Mouse (Mus musculus): ENCODE data around the gene Qrich1. TPM values are rescaled to one million over a fixed set of nuclear protein-coding genes. Genes with fewer than 3 reads are reported as not detected.

Gene Qrich1
- polyA plus RNA-seq (2015; fragmentation: Nextera tagmentation; extraction: Ambion mirVana) = 118 and 127 TPM in 2 replicates

DNA sequence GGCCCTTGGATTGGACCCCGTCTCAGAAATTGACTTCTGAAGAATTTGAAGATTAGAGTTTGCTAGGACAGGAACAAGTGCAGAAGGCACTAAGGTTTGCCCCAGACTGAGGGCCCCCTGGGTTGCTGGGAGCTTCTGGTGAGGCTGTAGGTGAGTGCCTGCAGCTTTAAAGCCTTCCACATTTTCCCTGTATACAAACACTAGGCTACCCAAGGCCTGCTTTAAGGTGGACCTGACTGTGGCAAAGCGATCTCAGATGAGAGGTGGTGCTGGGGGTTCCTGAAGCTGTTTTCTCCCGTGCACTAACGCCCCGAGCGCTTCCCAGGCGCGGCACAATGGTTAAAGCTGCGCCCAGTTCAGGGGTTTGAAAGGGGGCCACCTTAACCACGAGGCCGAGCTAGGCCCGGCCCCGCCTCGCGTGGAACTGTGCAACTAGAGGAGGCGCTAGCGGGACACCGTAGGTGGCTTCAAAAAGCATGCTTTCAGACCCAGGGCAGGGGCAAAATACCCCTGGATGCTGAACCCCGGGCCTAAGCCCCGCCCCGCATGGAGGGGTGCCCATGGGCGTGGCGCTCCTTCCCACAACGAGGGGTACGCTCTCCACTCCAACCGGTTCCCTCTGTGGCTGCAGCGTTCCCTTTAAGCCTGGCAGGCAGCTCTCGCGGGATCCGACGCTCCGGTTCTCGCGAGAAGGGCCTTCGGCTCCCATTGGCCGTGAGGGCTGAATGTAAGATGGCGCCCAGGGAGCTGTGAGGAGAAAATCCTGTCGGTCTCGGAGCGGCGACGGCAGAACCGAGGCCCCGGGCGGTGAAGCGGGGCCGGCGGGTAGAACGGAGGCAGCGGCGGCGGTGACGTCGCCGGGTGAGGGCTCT lies at the start of gene Qrich1:
TSS of gene Qrich1 (plus strand) at position 427 of the 872 bp plus-strand sequence.
- peak within 1 kb of the TSS; percentile 94 for H3K4me3 ChIP-seq
- no peaks in the 10 kb centered on the region for H3K9me3 ChIP-seq
- peak; percentile 96 for ATAC-seq (ENCODE audit: low FRiP score, low read depth)
- H3K4me1 ChIP-seq (replicated peaks) = peaks cover 27% of the 10 kb centered on the region
- WGBS = 1% methylated on average over 49 of the region's 55 CpGs
- H3K9ac ChIP-seq = peak within 1 kb of the TSS; percentile 94
- H3K36me3 ChIP-seq = peaks cover 39% of the 10 kb centered on the region
- peak within 1 kb of the TSS; percentile 99 for H3K27ac ChIP-seq (replicated peaks)
- H3K4me2 ChIP-seq = peak within 1 kb of the TSS; percentile 77
- H3K27me3 ChIP-seq = no peaks in the 10 kb centered on the region

DNA sequence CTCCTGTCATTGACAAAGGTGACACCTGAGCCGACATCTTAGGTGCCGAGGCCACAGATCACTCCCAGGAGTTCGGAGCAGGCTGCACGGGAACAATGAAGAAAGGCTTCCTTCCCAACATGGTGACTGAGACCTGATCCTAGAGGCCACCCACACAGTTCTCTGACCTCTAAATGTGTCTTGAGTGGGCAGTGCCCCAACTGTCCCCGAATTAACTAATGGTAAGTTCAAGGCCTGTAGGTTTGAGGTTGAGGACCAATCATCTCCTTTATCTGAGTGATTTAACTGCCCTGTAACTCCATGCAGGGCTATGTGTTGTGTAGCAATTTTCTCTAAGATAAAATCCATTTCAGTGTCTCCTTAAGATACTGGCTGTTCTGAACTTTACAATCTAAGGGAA lies 47.2 kb upstream of the Qrich1 start:
- no peak for ATAC-seq (ENCODE audit: low FRiP score, low read depth)
- Histone ChIP-seq H3K4me3 (no peak overlapping the region), H3K9me3 (no peaks in the 10 kb centered on the region), H3K4me2 (no peak overlapping the region), H3K27me3 (no peaks in the 10 kb centered on the region), H3K9ac (no peak overlapping the region), H3K27ac (replicated peaks) (no peak overlapping the region), H3K36me3 (peaks cover 23% of the 10 kb centered on the region), H3K4me1 (replicated peaks) (no peaks in the 10 kb centered on the region)
- WGBS = 84% methylated on average over 5 of the region's 5 CpGs

DNA sequence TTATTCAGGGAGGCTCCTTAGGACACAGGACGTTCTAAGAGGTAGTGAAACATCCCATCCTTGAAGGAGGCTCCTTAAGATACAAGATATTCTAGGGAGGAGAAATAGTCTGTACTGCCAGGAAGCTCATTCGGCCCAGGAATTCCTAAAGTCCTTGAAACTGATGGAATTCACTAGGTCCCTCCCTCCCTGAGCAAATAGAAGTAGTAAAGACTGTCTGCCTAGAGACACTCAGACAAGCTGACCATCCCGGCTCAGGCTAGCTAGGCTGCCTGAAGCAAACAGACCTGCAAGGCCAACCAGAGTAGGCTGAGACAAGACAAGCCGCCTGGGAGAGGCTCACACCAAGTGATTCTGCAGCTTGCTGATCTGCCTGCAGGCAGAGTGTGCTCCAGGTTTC lies 46.8 kb upstream of the Qrich1 start:
- ATAC-seq (ENCODE audit: low FRiP score, low read depth) = no peak
- H3K4me2 ChIP-seq = no peak overlapping the region
- peaks cover 23% of the 10 kb centered on the region for H3K36me3 ChIP-seq
- H3K9ac ChIP-seq = no peak overlapping the region
- no peak overlapping the region for H3K4me3 ChIP-seq
- H3K9me3 ChIP-seq = no peaks in the 10 kb centered on the region
- no peaks in the 10 kb centered on the region for H3K4me1 ChIP-seq (replicated peaks)
- H3K27ac ChIP-seq (replicated peaks) = no peak overlapping the region
- 83% methylated on average over 4 of the region's 4 CpGs for WGBS
- H3K27me3 ChIP-seq = no peaks in the 10 kb centered on the region

DNA sequence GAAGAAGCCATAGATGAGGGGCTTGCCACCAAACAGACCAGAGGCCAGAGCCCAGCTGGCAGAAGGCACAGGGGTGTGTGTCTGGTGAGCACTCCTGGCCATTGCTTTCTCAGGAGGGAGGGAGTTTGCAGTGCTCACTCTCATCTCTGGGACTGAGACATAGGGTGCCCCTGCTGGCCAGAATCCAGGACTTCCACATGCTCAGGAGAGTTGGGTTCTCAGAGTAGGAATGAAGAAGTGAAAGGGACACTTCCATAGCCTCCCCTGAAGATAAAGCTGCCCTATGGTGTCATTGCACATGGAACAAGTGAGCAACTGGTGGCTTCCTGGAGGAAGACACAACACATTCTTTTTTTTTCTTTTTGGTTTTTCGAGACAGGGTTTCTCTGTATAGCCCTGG lies 42.1 kb upstream of the Qrich1 start:
- H3K9me3 ChIP-seq = no peaks in the 10 kb centered on the region
- no peak overlapping the region for H3K4me3 ChIP-seq
- no peaks in the 10 kb centered on the region for H3K36me3 ChIP-seq
- no peak overlapping the region for H3K4me2 ChIP-seq
- no peak for ATAC-seq (ENCODE audit: low FRiP score, low read depth)
- H3K27me3 ChIP-seq = no peaks in the 10 kb centered on the region
- peaks cover 11% of the 10 kb centered on the region for H3K4me1 ChIP-seq (replicated peaks)
- 73% methylated on average over 1 of the region's 1 CpGs for WGBS
- H3K9ac ChIP-seq = no peak overlapping the region
- H3K27ac ChIP-seq (replicated peaks) = no peak overlapping the region

DNA sequence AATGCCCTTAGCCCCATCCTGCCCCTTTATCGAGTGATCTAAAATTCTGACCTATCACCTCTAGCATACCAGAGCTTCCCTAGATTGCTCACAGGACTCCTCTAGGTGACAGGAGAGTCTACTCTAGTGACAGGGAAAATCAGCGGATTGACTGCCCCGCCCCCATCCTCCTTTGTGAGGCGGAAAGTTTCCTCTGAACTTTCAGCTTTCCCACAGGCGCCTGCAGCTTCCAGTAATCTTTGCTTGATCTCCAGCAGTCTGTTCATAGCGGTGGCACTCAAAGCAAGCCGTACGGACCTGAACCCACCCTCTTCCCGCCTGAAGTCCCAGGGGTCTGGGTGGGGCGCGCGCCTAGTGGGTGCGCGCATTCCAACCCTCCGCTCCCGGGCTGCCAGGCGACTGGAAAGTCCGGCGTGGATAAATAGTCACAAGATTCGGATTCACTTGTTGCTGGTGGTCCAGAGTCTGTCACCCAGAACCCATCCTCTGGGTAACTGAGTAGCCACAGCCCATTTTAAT lies 37.9 kb upstream of the Qrich1 start:
- Histone ChIP-seq H3K27me3 (no peaks in the 10 kb centered on the region), H3K4me2 (peak overlapping the region; percentile 57), H3K9ac (peak overlapping the region; percentile 14; the same call in 1 of the 2 replicates), H3K4me1 (replicated peaks) (peaks cover 19% of the 10 kb centered on the region), H3K4me3 (peak overlapping the region; percentile 37), H3K36me3 (no peaks in the 10 kb centered on the region), H3K9me3 (no peaks in the 10 kb centered on the region), H3K27ac (replicated peaks) (peak overlapping the region; percentile 61)
- under 1% methylated on average over 20 of the region's 20 CpGs for WGBS
- 0 out of 2 replicates have a peak, but pooled peaks have one; percentile 38 for ATAC-seq (ENCODE audit: low FRiP score, low read depth)

GRCm38 (mm10) chr9:108479241-108479640 lies 37.4 kb upstream of the Qrich1 start:
- no peak for ATAC-seq (ENCODE audit: low FRiP score, low read depth)
- H3K4me1 ChIP-seq (replicated peaks) = peaks cover 19% of the 10 kb centered on the region
- H3K27me3 ChIP-seq = no peaks in the 10 kb centered on the region
- H3K4me3 ChIP-seq = peak overlapping the region; percentile 37
- peak overlapping the region; percentile 61; the same call in 1 of the 2 replicates for H3K27ac ChIP-seq (replicated peaks)
- H3K36me3 ChIP-seq = no peaks in the 10 kb centered on the region
- H3K9me3 ChIP-seq = no peaks in the 10 kb centered on the region
- 29% methylated on average over 11 of the region's 11 CpGs for WGBS
- H3K4me2 ChIP-seq = peak overlapping the region; percentile 57
- H3K9ac ChIP-seq = peak overlapping the region; percentile 14; the same call in 1 of the 2 replicates

DNA sequence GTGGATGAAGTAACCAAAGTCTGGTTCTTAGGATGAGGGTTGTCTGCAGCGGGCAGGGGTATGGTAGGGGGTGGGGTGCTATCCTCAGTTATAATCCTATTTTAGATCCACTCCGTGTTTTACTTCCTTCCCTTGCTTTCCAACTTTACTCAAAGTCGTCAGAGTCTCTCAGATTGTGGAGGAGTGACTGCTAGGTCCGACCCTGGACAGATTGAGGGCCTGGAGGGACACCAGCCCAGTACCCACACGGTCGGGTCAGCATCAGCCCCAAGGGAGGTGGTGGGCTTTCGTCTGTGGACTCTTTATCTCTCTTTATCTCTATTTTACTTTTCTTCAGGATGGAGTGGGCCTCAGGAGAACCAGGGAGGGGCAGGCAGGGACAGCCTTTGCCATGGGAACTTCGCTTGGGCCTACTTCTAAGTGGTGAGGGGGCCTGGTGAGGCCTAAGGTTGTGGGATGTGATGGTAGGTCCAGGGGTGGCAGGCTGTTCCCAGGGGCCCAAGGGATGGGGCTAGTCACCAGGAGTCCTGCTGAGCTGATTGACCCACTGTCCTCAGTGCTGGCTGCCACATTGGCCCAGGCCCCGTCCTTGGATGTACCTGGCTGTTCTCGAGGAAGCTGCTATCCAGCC lies 36.8 kb upstream of the Qrich1 start, which contains the start of gene Lamb2:
TSS of gene Lamb2 (plus strand) at position 16 of the 631 bp plus-strand sequence.
- H3K27ac ChIP-seq (replicated peaks) = peak within 1 kb of the TSS; percentile 61
- H3K4me3 ChIP-seq = peak within 1 kb of the TSS; percentile 37
- ATAC-seq (ENCODE audit: low FRiP score, low read depth) = peak; percentile 49; the same call in 1 of the 2 replicates
- no peaks in the 10 kb centered on the region for H3K36me3 ChIP-seq
- peak within 1 kb of the TSS; percentile 57 for H3K4me2 ChIP-seq
- H3K27me3 ChIP-seq = no peaks in the 10 kb centered on the region
- H3K4me1 ChIP-seq (replicated peaks) = peaks cover 19% of the 10 kb centered on the region
- H3K9ac ChIP-seq = peak within 1 kb of the TSS; percentile 32; the same call in 1 of the 2 replicates
- 12% methylated on average over 10 of the region's 10 CpGs for WGBS
- H3K9me3 ChIP-seq = no peaks in the 10 kb centered on the region

DNA sequence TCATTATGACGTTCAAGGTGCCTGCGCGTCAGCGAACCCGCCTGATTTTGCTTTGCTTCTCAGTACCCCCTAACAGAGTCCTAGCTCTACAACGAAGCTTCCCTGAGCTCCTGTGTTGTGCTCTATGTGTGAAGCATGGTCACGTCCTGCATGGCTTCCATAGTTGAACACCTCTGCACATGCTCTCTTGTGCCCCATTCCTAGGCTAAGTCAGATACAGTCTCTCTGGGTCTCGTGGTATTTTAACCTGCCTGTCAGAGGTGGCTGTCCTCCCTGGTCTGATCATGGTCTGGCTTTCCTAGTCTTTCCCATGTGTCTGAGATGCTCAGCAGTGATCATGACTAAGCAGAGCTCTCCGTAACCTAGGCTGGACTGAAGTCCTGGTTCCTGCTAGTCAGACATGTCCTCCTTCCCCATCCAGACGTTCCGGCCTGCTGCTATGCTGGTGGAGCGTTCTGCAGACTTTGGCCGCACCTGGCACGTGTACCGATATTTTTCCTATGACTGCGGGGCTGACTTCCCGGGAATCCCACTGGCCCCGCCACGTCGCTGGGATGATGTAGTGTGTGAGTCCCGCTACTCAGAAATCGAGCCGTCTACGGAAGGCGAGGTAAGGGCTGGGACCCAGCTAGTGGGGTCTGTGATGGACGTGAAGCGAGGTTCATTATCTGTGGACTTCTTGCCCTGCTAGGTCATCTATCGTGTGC lies 35.6 kb upstream of the Qrich1 start:
- H3K9me3 ChIP-seq = no peaks in the 10 kb centered on the region
- 91% methylated on average over 28 of the region's 28 CpGs for WGBS
- H3K4me3 ChIP-seq = no peak overlapping the region

DNA sequence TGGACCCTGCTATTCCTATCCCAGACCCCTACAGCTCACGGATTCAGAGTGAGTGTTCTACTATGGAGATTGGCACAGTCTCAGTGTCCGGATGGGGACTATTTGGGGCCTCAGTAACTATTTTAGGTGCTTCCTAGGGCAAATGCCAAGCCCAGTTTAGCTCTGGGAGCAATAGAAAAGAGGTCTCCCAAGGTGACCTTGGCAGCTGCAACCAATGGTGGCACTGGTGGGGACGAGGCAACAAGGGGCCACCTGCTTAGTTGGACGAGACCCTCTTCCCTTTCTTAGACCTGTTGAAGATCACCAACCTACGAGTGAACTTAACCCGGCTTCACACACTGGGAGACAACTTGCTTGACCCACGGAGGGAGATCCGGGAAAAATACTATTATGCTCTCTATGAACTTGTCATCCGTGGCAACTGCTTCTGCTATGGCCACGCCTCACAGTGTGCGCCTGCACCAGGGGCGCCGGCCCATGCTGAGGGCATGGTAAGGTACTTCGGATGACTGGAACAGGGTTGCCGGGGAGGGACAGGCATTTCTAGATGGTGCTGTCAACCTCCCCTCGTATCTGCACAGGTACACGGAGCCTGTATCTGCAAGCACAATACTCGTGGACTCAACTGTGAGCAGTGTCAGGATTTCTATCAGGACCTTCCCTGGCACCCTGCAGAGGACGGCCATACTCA lies 34.9 kb upstream of the Qrich1 start:
- ATAC-seq (ENCODE audit: low FRiP score, low read depth) = no peak

More for the DNA sequence above, 35.6 kb upstream of the Qrich1 start:
- Histone ChIP-seq H3K27ac (replicated peaks) (no peak overlapping the region), H3K36me3 (no peaks in the 10 kb centered on the region), H3K4me2 (no peak overlapping the region), H3K4me1 (replicated peaks) (peaks cover 19% of the 10 kb centered on the region), H3K9ac (no peak overlapping the region), H3K27me3 (no peaks in the 10 kb centered on the region)
- ATAC-seq (ENCODE audit: low FRiP score, low read depth) = no peak

DNA sequence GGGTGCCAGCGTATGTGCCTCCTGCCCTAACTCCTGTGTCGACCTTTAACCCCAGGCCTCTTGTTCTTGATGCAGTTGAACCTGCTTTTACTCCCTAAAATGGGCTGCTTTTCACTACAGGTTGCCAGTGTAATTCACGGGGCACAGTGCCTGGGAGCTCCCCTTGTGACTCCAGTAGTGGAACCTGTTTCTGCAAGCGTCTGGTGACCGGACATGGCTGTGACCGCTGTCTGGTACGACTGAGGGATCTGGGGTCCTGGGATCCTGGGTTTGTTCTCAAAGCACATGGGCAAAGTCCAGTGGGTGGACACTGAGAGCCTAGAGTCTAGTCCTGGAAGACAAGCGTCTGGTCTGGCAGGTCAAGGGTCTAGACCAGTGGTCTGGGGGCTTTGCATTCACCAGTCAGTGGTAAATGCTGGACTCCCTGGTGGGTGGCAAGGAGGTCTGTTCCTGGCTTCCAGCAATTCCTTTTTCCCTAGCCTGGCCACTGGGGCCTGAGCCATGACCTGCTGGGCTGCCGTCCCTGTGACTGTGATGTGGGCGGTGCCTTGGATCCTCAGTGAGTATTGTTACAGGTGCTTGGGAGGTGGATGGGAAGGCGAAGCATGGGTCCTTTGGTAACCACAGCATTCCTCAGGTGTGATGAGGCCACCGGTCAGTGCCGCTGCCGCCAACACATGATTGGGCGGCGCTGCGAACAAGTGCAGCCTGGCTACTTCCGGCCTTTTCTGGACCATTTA lies 33.4 kb upstream of the Qrich1 start:
- Histone ChIP-seq H3K27me3 (no peaks in the 10 kb centered on the region), H3K9me3 (no peaks in the 10 kb centered on the region), H3K4me2 (no peak overlapping the region), H3K9ac (no peak overlapping the region), H3K4me3 (no peak overlapping the region), H3K4me1 (replicated peaks) (peaks cover 19% of the 10 kb centered on the region), H3K36me3 (no peaks in the 10 kb centered on the region), H3K27ac (replicated peaks) (no peak overlapping the region)
- no peak for ATAC-seq (ENCODE audit: low FRiP score, low read depth)
- WGBS = 95% methylated on average over 18 of the region's 18 CpGs

More for the DNA sequence above, 34.9 kb upstream of the Qrich1 start:
- WGBS = 91% methylated on average over 19 of the region's 19 CpGs
- Histone ChIP-seq H3K4me2 (no peak overlapping the region), H3K27ac (replicated peaks) (no peak overlapping the region), H3K36me3 (no peaks in the 10 kb centered on the region), H3K4me3 (no peak overlapping the region), H3K4me1 (replicated peaks) (peaks cover 19% of the 10 kb centered on the region), H3K9ac (no peak overlapping the region), H3K9me3 (no peaks in the 10 kb centered on the region), H3K27me3 (no peaks in the 10 kb centered on the region)
